Mouse (Mus musculus) neural tube, embryonic 11.5 days (tissue): Measurements from ENCODE around the gene Aimp2. TPM values are rescaled to one million over a fixed set of nuclear protein-coding genes. Genes with fewer than 3 reads are reported as not detected.

Source experiments
- ATAC-seq: fragments of 200-750 bp; cut with Nextera tagmentation; 2 replicates; pipeline ENCODE4 v1.8.0; 2017; ENCODE audit warnings: moderate number of reproducible peaks, mild to moderate bottlenecking, moderate TSS enrichment, moderate library complexity; ENCODE audit not compliant: insufficient read depth, low FRiP score, low TSS enrichment
- DNase-seq: peaks from one replicate; pipeline ENCODE4 v3.0.0-alpha.2; 2015; ENCODE audit warnings: low spot score
- H3K27ac ChIP-seq: fragments of 300-500 bp; sonication (generic); 2 replicates; pipeline ENCODE4 v1.5.1; 2014; ENCODE audit warnings: low read depth, mild to moderate bottlenecking, low read length
- H3K27me3 ChIP-seq: fragments of 300-500 bp; sonication (generic); 2 replicates; pipeline ENCODE4 v1.6.1; 2014; ENCODE audit warnings: mild to moderate bottlenecking, low read length, mixed read lengths; ENCODE audit not compliant: control insufficient read depth, insufficient read depth
- H3K36me3 ChIP-seq: fragments of 300-500 bp; sonication (generic); 2 replicates; pipeline ENCODE4 v1.6.1; 2014; ENCODE audit warnings: mild to moderate bottlenecking, low read length, moderate library complexity, mixed read lengths; ENCODE audit not compliant: control insufficient read depth, insufficient read depth
- H3K4me1 ChIP-seq: fragments of 300-500 bp; sonication (generic); 2 replicates; pipeline ENCODE4 v1.6.1; 2014; ENCODE audit warnings: low read length, mixed read lengths; ENCODE audit not compliant: control insufficient read depth, insufficient read depth
- H3K4me2 ChIP-seq: fragments of 300-500 bp; sonication (generic); 2 replicates; pipeline ENCODE4 v1.6.1; 2014; ENCODE audit warnings: low read depth, mild to moderate bottlenecking, moderate library complexity
- H3K4me3 ChIP-seq: fragments of 300-500 bp; sonication (generic); 2 replicates; pipeline ENCODE4 v1.5.1; 2014; ENCODE audit warnings: low read depth, low read length
- H3K9ac ChIP-seq: fragments of 300-500 bp; sonication (generic); 2 replicates; pipeline ENCODE4 v1.6.1; 2014; ENCODE audit warnings: mild to moderate bottlenecking, low read length
- H3K9me3 ChIP-seq: fragments of 300-500 bp; sonication (generic); 2 replicates; pipeline ENCODE4 v1.6.1; 2016; ENCODE audit warnings: low read length; ENCODE audit not compliant: control insufficient read depth
- WGBS: fragments of 180-500 bp; shearing (Covaris S2); extraction: QIAGEN DNeasy Blood & Tissue Kit; methylation state at CpG from one replicate; pipeline ENCODE4 v1.1.7; 2014; 5-methylcytosine and 5-hydroxymethylcytosine counted together
- polyA plus RNA-seq: library from polyadenylated mRNA; unstranded; fragments of >200 nt; fragmentation: Nextera tagmentation; extraction: Ambion mirVana; gene quantifications from 2 replicates; pipeline ENCODE4 v1.2.1, GENCODE M21; 2014

Gene Aimp2
- polyA plus RNA-seq, 1 experiment from 2014 or later = 98.2 TPM

DNA sequence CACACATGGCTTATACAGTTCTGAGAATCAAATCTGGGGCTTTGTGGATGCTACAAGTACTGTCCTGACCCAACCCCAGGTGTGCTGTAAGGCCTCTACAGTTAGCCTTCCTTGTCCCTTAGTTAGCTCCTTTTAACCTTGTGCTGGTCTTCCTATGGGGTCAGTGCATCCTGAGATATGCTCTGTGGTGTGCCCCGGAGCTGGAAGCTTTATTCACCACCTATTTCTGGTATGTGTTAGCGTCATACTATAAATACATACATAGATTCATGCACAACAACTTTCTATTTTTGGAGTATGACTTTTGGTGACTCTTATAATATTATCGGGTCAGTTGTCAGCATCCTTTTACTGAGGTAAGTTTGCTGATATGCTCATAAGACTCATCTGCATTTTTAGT, 24.4 kb downstream of the Aimp2 start:
- DNase-seq (no peak), ATAC-seq (no peak)
- H3K9ac ChIP-seq = no peak overlapping the region
- no peaks in the 10 kb centered on the region for H3K9me3 ChIP-seq
- no peaks in the 10 kb centered on the region for H3K27me3 ChIP-seq
- H3K4me3 ChIP-seq = no peak overlapping the region
- H3K4me2 ChIP-seq = no peak overlapping the region
- H3K36me3 ChIP-seq = peaks cover 30% of the 10 kb centered on the region
- H3K4me1 ChIP-seq = no peaks in the 10 kb centered on the region
- 97% methylated on average over 3 of the region's 3 CpGs for WGBS
- H3K27ac ChIP-seq = no peak overlapping the region

DNA sequence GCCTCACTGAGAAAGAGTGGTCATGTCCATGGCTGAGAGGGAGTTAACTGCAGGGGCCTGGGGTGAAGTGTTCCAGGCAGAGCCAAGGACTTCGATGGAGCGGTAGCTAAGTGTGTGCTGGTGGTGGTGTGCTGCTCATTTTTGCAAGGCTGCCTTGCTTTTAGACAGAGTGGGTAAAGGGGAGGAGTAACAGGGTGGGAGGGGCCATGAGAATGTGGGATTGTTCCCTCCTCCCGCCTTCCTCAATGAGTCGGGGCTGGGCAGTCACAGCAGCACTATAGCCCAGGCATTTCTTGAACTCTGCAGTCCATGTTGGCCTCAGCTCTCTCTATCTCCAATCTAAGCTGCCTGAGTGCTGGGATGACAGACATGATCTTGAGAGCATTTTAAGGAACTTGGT, 35.1 kb downstream of the Aimp2 start:
- Histone ChIP-seq H3K4me2 (no peak overlapping the region), H3K27ac (no peak overlapping the region), H3K27me3 (no peaks in the 10 kb centered on the region), H3K4me1 (no peaks in the 10 kb centered on the region), H3K36me3 (peaks cover 8% of the 10 kb centered on the region), H3K9me3 (no peaks in the 10 kb centered on the region), H3K4me3 (no peak overlapping the region), H3K9ac (no peak overlapping the region)
- ATAC-seq = no peak
- DNase-seq = no peak
- 70% methylated on average over 4 of the region's 4 CpGs for WGBS

GRCm38 (mm10) chr5:143871547-143872169, 38.0 kb downstream of the Aimp2 start:
- H3K4me2 ChIP-seq = no peak overlapping the region
- H3K36me3 ChIP-seq = peaks cover 6% of the 10 kb centered on the region
- no peaks in the 10 kb centered on the region for H3K4me1 ChIP-seq
- no peak overlapping the region for H3K4me3 ChIP-seq
- no peaks in the 10 kb centered on the region for H3K9me3 ChIP-seq
- ATAC-seq (no peak), DNase-seq (no peak)
- no peaks in the 10 kb centered on the region for H3K27me3 ChIP-seq
- no peak overlapping the region for H3K9ac ChIP-seq
- H3K27ac ChIP-seq = no peak overlapping the region
- WGBS = 91% methylated on average over 11 of the region's 11 CpGs

Other genes with a start within 250 kb of the Aimp2 start
- 35.7 and 35.9 TPM in 2 replicates for gene Usp42, start 177.6 kb downstream of the Aimp2 start, polyA plus RNA-seq
- gene Eif2ak1, start 92.1 kb downstream of the Aimp2 start, polyA plus RNA-seq = 55.1 and 55.2 TPM in 2 replicates
- 0.23 and 0.31 TPM in 2 replicates for gene Ankrd61, start 12.2 kb downstream of the Aimp2 start, polyA plus RNA-seq
- 29.1 and 32.0 TPM in 2 replicates for gene Pms2, start 117 bp upstream of the Aimp2 start, polyA plus RNA-seq
- 0.85 and 1.4 TPM in 2 replicates for gene Gm42421, start 18.3 kb upstream of the Aimp2 start, polyA plus RNA-seq
- 0.96 and 1.0 TPM in 2 replicates for gene Rsph10b, start 23.2 kb upstream of the Aimp2 start, polyA plus RNA-seq
- gene Ccz1, start 105.0 kb upstream of the Aimp2 start, polyA plus RNA-seq = 121 and 123 TPM in 2 replicates
- gene Ocm, start 116.8 kb upstream of the Aimp2 start, polyA plus RNA-seq = not detected in 2 replicates
- 6.4 and 6.7 TPM in 2 replicates for gene Lmtk2, start 190.6 kb upstream of the Aimp2 start, polyA plus RNA-seq